Mouse (Mus musculus) stomach, postnatal 0 days (tissue): ENCODE measurements around the gene Sepsecs.

Experiments used
- CTCF ChIP-seq: IDR thresholded peaks from 2 replicates; pipeline ENCODE4 v1.5.1; 2016; ENCODE audit warnings: antibody characterized with exemption, low read depth, mild to moderate bottlenecking, moderate library complexity
- EP300 ChIP-seq: optimal IDR thresholded peaks from 2 replicates; pipeline ENCODE3; 2016; ENCODE audit warnings: antibody characterized with exemption

DNA sequence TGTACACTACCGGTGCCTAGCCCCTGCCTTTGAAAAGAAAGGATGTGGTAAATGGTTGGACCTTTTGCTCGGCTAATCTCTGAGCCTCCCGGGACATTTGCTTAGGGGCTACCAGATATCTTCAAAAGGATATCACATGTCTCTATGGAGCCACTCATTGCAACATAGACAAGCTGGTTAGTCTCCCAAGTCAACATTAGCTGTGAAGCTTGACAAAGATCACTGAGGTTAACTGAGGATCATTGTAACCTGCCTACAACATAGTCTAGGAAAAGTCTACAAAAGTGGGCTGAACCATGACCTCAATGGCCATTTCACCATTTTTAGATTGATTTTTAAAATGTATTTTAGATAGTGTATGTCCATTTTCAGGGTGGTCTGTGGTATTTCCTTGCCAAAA lies 1.2 kb upstream of the Sepsecs start:
- TF ChIP-seq CTCF (no peak), EP300 (no peak)
